Mouse (Mus musculus): ENCODE data around the gene Tmprss9. TPM values are rescaled to one million over a fixed set of nuclear protein-coding genes. Genes with fewer than 3 reads are reported as not detected.
A peak's percentile ranks its signal among the peaks of the same experiment; 100 is the strongest.

Gene Tmprss9
- polyA plus RNA-seq, 1 experiment from 2014 or later: 0.04 TPM

DNA sequence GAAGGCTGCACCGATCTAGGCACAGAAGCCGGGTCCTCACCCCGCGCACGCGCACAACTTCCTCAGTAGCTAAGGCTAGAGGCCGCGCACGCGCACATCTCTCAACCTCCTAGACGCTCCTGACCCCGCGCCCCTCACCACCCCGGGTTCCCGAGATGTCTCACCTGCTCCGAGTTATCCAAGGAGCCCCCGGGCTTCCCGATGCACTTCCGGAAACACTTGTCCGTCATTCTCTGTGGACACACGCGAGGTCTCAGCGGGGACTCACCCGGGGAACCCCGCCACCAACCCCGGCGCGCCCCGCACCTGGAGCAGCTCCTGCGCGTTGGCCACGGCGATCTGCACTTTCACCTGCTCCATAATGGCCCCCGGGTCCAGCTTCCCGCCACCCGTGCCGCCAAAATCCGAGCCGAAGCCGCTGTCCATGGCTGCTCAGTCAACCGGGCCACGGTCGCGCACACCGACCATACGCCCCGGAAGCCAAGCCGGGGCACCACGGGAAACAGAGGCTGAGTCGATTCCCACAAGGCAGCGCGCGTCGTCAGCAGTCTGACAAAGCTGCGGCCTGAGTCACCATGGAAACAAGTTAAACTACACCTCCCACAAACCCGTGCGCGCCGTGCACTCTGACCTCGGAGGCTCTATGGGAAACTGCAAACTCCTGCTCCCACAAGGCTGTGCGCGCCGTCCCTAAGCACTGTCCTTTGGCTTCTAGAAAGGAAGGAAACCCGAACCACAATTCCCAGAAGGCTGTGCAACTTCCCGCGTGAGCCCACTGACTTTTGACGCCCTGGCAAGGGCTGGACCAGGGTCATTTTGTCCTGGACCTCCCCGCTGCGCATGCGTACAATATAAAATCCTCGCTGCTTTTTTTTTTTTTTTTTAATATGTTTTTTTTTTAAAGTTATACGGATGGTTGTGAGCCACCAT is 28.9 kb downstream of the Tmprss9 start, which contains the start of gene Timm13:
Timm13 (minus strand) TSS at position 652 of the 930 bp plus-strand sequence.
- Histone ChIP-seq H3K9me3 (replicated peaks) (no peaks in the 10 kb centered on the region), H3K4me1 (peaks cover 36% of the 10 kb centered on the region), H3K36me3 (peaks cover 70% of the 10 kb centered on the region), H3K27ac (peak within 1 kb of the TSS; percentile 88), H3K4me3 (peak within 1 kb of the TSS; percentile 80), H3K27me3 (ENCODE audit: low read depth, poor library complexity, severe bottlenecking) (0 out of 2 replicates have a peak, but pooled peaks cover 11% of the 10 kb centered on the region)
- WGBS: under 1% methylated on average over 72 of the region's 72 CpGs
- DNase-seq (ENCODE audit: low spot score): peak; percentile 96

DNA sequence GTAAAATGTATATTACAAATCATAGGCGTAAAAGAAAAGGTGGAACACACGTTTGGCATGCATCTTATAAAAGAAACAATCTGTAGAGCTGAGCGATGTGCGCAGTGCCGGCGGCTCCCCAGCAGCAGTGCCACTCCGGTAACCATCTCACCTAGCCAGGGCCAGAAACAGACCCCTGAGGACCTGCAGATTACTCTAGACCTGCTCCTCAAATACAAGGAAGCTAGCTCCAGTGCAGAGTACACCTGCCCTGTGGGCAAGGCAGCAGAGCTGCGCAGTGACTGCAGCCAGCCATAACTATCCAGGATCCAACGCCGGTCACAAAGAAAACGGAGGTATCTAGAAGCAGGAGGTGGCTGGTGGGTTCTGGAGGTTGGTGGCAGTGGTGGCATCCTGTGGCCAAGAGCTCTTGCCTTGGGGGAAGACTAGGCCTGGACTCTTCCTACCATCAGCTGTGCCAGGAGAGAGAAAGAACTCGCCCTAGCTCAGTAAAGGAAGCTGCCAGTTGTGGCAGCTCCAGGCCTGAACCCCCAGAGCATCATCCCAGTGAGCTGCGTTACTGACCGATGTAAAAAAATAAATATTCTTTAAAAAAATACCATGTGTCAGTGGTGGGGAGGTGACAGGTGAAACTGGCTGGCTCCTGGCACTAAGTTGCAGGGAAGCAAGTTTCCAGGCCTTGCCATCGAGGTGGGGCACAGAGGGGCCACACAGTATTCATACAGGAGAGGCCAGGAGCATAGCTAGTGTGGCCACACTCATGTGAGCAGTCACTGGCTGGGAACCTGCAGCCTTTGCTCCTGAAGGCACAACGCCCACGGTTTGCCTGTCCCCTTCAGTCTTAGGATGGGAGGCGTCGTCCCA is 30.0 kb downstream of the Tmprss9 start:
- H3K9me3 ChIP-seq (replicated peaks): no peaks in the 10 kb centered on the region

GRCm38 (mm10) chr10:80902273-80902940 is 30.8 kb downstream of the Tmprss9 start:
- Histone ChIP-seq H3K36me3 (peaks cover 82% of the 10 kb centered on the region), H3K4me1 (peaks cover 29% of the 10 kb centered on the region), H3K27ac (no peak overlapping the region), H3K27me3 (ENCODE audit: low read depth, poor library complexity, severe bottlenecking) (0 out of 2 replicates have a peak, but pooled peaks cover 6% of the 10 kb centered on the region), H3K9me3 (replicated peaks) (no peaks in the 10 kb centered on the region), H3K4me3 (no peak overlapping the region)
- DNase-seq (ENCODE audit: low spot score): no peak
- 92% methylated on average over 9 of the region's 9 CpGs for WGBS

More for the DNA sequence above, 30.0 kb downstream of the Tmprss9 start:
- Histone ChIP-seq H3K4me3 (peak overlapping the region; percentile 80), H3K27ac (peak overlapping the region; percentile 66; the same call in 1 of the 2 replicates), H3K4me1 (peaks cover 36% of the 10 kb centered on the region), H3K36me3 (peaks cover 81% of the 10 kb centered on the region), H3K27me3 (ENCODE audit: low read depth, poor library complexity, severe bottlenecking) (0 out of 2 replicates have a peak, but pooled peaks cover 11% of the 10 kb centered on the region)
- 88% methylated on average over 19 of the region's 19 CpGs for WGBS
- no peak for DNase-seq (ENCODE audit: low spot score)

- 94% methylated on average over 10 of the region's 10 CpGs for WGBS
- no peak for DNase-seq (ENCODE audit: low spot score)
- Histone ChIP-seq H3K36me3 (peaks cover 84% of the 10 kb centered on the region), H3K27me3 (ENCODE audit: low read depth, poor library complexity, severe bottlenecking) (no peaks in the 10 kb centered on the region), H3K4me3 (no peak overlapping the region), H3K4me1 (peaks cover 21% of the 10 kb centered on the region), H3K9me3 (replicated peaks) (no peaks in the 10 kb centered on the region), H3K27ac (no peak overlapping the region)
These were observed 31.6 kb downstream of the Tmprss9 start for GRCm38 (mm10) chr10:80903282-80903681.

DNA sequence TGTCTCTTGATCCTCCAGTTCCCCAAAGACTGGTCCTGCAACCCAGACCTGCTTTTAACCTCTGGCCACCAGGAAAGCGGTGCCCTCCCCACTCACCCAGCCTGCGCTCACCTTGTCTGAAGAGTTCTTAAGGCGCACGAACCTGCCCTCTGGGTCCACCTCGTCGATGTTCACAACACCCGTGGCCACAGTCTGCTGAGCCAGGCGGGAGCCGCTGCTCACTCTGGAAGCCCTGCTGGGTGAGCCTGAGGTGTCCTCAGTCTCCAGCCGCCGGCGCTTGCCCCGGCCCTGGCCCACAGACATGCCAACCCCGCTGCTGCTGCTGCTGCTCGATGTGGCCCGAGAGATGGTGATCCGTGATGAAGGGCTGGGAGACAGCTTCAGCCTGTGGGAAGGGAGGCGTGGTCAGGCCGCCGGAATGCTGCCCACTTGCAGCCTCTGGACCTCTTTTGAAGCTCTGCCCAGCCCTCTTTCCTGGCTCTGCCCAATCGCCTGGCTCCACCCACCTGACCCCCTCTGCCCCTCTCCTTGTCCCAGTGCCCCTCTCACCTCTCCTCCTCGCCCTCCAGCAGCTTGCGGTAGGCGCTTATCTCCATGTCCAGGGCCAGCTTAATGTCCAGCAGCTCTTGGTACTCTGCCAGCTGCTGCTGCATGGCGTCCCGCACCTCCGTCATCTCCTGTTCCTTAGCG is 32.5 kb downstream of the Tmprss9 start:
- H3K27me3 ChIP-seq (ENCODE audit: low read depth, poor library complexity, severe bottlenecking): no peaks in the 10 kb centered on the region
- 91% methylated on average over 28 of the region's 28 CpGs for WGBS
- peaks cover 84% of the 10 kb centered on the region for H3K36me3 ChIP-seq
- DNase-seq (ENCODE audit: low spot score): no peak
- H3K4me3 ChIP-seq: no peak overlapping the region
- H3K4me1 ChIP-seq: peaks cover 13% of the 10 kb centered on the region
- H3K27ac ChIP-seq: no peak overlapping the region
- no peaks in the 10 kb centered on the region for H3K9me3 ChIP-seq (replicated peaks)

GRCm38 (mm10) chr10:80904709-80905108 is 33.1 kb downstream of the Tmprss9 start:
- H3K36me3 ChIP-seq: peaks cover 84% of the 10 kb centered on the region
- H3K4me3 ChIP-seq: no peak overlapping the region
- H3K27me3 ChIP-seq (ENCODE audit: low read depth, poor library complexity, severe bottlenecking): no peaks in the 10 kb centered on the region
- peaks cover 7% of the 10 kb centered on the region for H3K4me1 ChIP-seq
- no peaks in the 10 kb centered on the region for H3K9me3 ChIP-seq (replicated peaks)
- H3K27ac ChIP-seq: no peak overlapping the region
- WGBS: 91% methylated on average over 11 of the region's 11 CpGs
- no peak for DNase-seq (ENCODE audit: low spot score)

- WGBS: 94% methylated on average over 22 of the region's 22 CpGs
- no peaks in the 10 kb centered on the region for H3K9me3 ChIP-seq (replicated peaks)
- peaks cover 96% of the 10 kb centered on the region for H3K36me3 ChIP-seq
- no peak overlapping the region for H3K4me3 ChIP-seq
- 0 out of 2 replicates have a peak, but pooled peaks cover 6% of the 10 kb centered on the region for H3K4me1 ChIP-seq
- no peak overlapping the region for H3K27ac ChIP-seq
- no peaks in the 10 kb centered on the region for H3K27me3 ChIP-seq (ENCODE audit: low read depth, poor library complexity, severe bottlenecking)
- DNase-seq (ENCODE audit: low spot score): no peak
These were observed 37.9 kb downstream of the Tmprss9 start for GRCm38 (mm10) chr10:80909375-80910162.

GRCm38 (mm10) chr10:80911354-80911753 is 39.7 kb downstream of the Tmprss9 start:
- no peak overlapping the region for H3K27ac ChIP-seq
- peaks cover 96% of the 10 kb centered on the region for H3K36me3 ChIP-seq
- H3K9me3 ChIP-seq (replicated peaks): no peaks in the 10 kb centered on the region
- WGBS: 91% methylated on average over 4 of the region's 4 CpGs
- H3K27me3 ChIP-seq (ENCODE audit: low read depth, poor library complexity, severe bottlenecking): no peaks in the 10 kb centered on the region
- peaks cover 12% of the 10 kb centered on the region for H3K4me1 ChIP-seq
- H3K4me3 ChIP-seq: no peak overlapping the region
- no peak for DNase-seq (ENCODE audit: low spot score)

DNA sequence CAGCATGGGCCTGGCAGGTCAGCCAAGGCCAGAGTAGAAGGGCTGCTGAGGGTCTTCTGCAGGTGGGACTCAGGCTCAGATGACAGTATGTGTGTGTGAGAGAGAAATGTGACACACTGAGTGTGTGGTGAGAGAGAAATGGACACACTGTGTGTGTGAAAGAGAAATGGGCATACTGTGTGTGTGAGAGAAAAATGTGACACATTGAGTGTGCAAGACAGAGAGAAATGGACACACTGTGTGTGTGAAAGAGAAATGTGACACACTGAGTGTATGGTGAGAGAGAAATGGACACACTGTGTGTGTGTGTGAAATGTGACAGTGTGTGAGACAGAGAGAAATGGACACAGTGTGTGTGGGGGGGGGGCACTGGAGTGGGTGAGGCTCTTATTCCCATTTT is 40.2 kb downstream of the Tmprss9 start:
- H3K27me3 ChIP-seq (ENCODE audit: low read depth, poor library complexity, severe bottlenecking): no peaks in the 10 kb centered on the region
- no peaks in the 10 kb centered on the region for H3K9me3 ChIP-seq (replicated peaks)
- H3K4me3 ChIP-seq: no peak overlapping the region
- peaks cover 96% of the 10 kb centered on the region for H3K36me3 ChIP-seq
- H3K27ac ChIP-seq: no peak overlapping the region
- no peak for DNase-seq (ENCODE audit: low spot score)
- H3K4me1 ChIP-seq: peaks cover 17% of the 10 kb centered on the region

- Histone ChIP-seq H3K36me3 (peaks cover 80% of the 10 kb centered on the region), H3K4me1 (peaks cover 30% of the 10 kb centered on the region)
- 94% methylated on average over 7 of the region's 8 CpGs for WGBS
These were observed 41.8 kb downstream of the Tmprss9 start for GRCm38 (mm10) chr10:80913364-80914011.

DNA sequence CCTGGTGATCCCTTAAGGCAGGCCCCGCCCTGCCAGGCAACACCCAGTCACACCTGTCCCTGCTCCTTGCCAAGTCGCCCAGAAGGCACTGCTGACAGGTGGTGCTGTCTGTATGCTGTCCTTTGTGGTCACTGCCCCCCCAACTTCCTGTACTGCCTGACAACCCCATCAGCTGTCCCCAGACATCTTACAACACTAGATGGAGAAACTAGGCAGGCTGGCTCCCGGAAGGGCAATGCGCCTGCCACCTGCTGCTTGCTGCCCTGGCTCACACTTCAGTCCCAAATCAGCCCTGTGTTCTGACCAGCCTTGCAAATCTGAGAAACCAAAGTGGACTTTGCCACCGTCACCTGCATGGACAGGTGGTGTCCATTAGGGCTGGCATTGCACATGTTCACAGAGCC is 42.6 kb downstream of the Tmprss9 start:
- Histone ChIP-seq H3K4me1 (peaks cover 31% of the 10 kb centered on the region), H3K27me3 (ENCODE audit: low read depth, poor library complexity, severe bottlenecking) (peaks cover 3% of the 10 kb centered on the region; the same call in 1 of the 2 replicates), H3K9me3 (replicated peaks) (no peaks in the 10 kb centered on the region), H3K27ac (no peak overlapping the region), H3K4me3 (no peak overlapping the region), H3K36me3 (peaks cover 72% of the 10 kb centered on the region)
- 94% methylated on average over 5 of the region's 5 CpGs for WGBS
- DNase-seq (ENCODE audit: low spot score): no peak

More at GRCm38 (mm10) chr10:80913364-80914011, 41.8 kb downstream of the Tmprss9 start:
- H3K4me3 ChIP-seq: no peak overlapping the region; the same call in 1 of the 2 replicates
- no peaks in the 10 kb centered on the region for H3K27me3 ChIP-seq (ENCODE audit: low read depth, poor library complexity, severe bottlenecking)
- H3K9me3 ChIP-seq (replicated peaks): no peaks in the 10 kb centered on the region
- no peak overlapping the region for H3K27ac ChIP-seq
- DNase-seq (ENCODE audit: low spot score): no peak

Measured in limb, embryonic 10.5 days (tissue).